Mouse (Mus musculus) MEL (cell line): ENCODE measurements around the gene Plxnd1. TPM values are rescaled to one million over a fixed set of nuclear protein-coding genes. Genes with fewer than 3 reads are reported as not detected.

Experiments
- DNase-seq: peaks from one replicate; pipeline ENCODE4 v3.0.0; 2011; ENCODE audit warnings: low read depth, low spot score
- H3K27ac ChIP-seq: 2 replicates; pipeline ENCODE4 v1.5.1; 2012; ENCODE audit warnings: low read depth, mild to moderate bottlenecking, control low read depth, low read length, moderate library complexity; ENCODE audit not compliant: control insufficient read depth
- H3K27me3 ChIP-seq, 2 experiments: fragments of 150-350 bp in 1 of 2; sonication (generic) in 1 of 2; 2 replicates each; pipeline ENCODE4 v1.6.1; 2012; ENCODE audit warnings: low read length in 2 of 2, mild to moderate bottlenecking in 2 of 2, improper control_type of control experiment in 1 of 2, moderate library complexity in 1 of 2; ENCODE audit not compliant: insufficient read depth in 2 of 2, control insufficient read depth in 1 of 2
- H3K36me3 ChIP-seq, 2 experiments: 2 replicates each; pipeline ENCODE4 v1.6.1; 2012 to 2014; ENCODE audit warnings: low read length in 2 of 2, improper control_type of control experiment in 1 of 2, inconsistent platforms in 1 of 2, mild to moderate bottlenecking in 1 of 2; ENCODE audit not compliant: insufficient read depth in 2 of 2, control insufficient read depth in 1 of 2
- H3K4me1 ChIP-seq, 2 experiments: fragments of 150-350 bp in 1 of 2; sonication (generic) in 1 of 2; 2 replicates each; pipeline ENCODE4 v1.6.1; 2012; ENCODE audit warnings: low read length in 2 of 2, improper control_type of control experiment in 1 of 2, mild to moderate bottlenecking in 1 of 2; ENCODE audit not compliant: insufficient read depth in 2 of 2, control insufficient read depth in 1 of 2
- H3K4me3 ChIP-seq, 2 experiments: fragments of 150-350 bp in 1 of 2; sonication (generic) in 1 of 2; 2 replicates each; pipeline ENCODE4 v1.5.1; 2012; ENCODE audit warnings: low read depth in 2 of 2, low read length in 2 of 2, mild to moderate bottlenecking in 2 of 2, moderate library complexity in 2 of 2, control low read depth in 1 of 2, improper control_type of control experiment in 1 of 2; ENCODE audit not compliant: control insufficient read depth in 1 of 2, insufficient read depth in 1 of 2
- H3K79me2 ChIP-seq: 2 replicates; pipeline ENCODE4 v1.6.1; 2012; ENCODE audit warnings: mild to moderate bottlenecking, low read length, moderate library complexity; ENCODE audit not compliant: control insufficient read depth, poor library complexity, insufficient read depth
- H3K9ac ChIP-seq: 2 replicates; pipeline ENCODE4 v1.6.1; 2012; ENCODE audit warnings: low read depth, mild to moderate bottlenecking, control low read depth, low read length, moderate library complexity; ENCODE audit not compliant: control insufficient read depth, poor library complexity, severe bottlenecking
- H3K9me3 ChIP-seq: fragments of 150-350 bp; sonication (generic); replicated peaks from 2 replicates; pipeline ENCODE4 v1.6.1; 2012; ENCODE audit warnings: mild to moderate bottlenecking, low read length, improper control_type of control experiment, moderate library complexity; ENCODE audit not compliant: insufficient read depth
- BHLHE40 ChIP-seq: IDR thresholded peaks from 2 replicates; pipeline ENCODE4 v1.6.1; 2012; ENCODE audit warnings: low read depth, mild to moderate bottlenecking, inconsistent platforms, low read length, improper control_type of control experiment, borderline replicate concordance
- CHD2 ChIP-seq: IDR thresholded peaks from 2 replicates; pipeline ENCODE4 v1.6.1; 2011; ENCODE audit warnings: low read length, improper control_type of control experiment
- CTCF ChIP-seq, 3 experiments: IDR thresholded peaks in 2 of 3; conservative IDR thresholded peaks in 1 of 3; 2 replicates each; pipeline ENCODE4 v1.5.1; 2011 to 2012; ENCODE audit warnings: low read length in 3 of 3, low read depth in 2 of 3, mild to moderate bottlenecking in 2 of 3, improper control_type of control experiment in 1 of 3, inconsistent platforms in 1 of 3, mixed read lengths in 1 of 3, moderate library complexity in 1 of 3; ENCODE audit not compliant: control insufficient read depth in 1 of 3, insufficient read depth in 1 of 3, poor library complexity in 1 of 3, severe bottlenecking in 1 of 3
- GABPA ChIP-seq: IDR thresholded peaks from 2 replicates; pipeline ENCODE4 v1.6.1; 2012; ENCODE audit warnings: low read depth, mild to moderate bottlenecking, inconsistent platforms, low read length, improper control_type of control experiment, moderate library complexity
- GATA1 ChIP-seq: IDR thresholded peaks from 2 replicates; pipeline ENCODE4 v1.6.1; 2011; ENCODE audit warnings: low read depth, low read length, improper control_type of control experiment
- HCFC1 ChIP-seq: IDR thresholded peaks from 2 replicates; pipeline ENCODE4 v1.6.1; 2012; ENCODE audit warnings: low read depth, mild to moderate bottlenecking, inconsistent platforms, low read length, improper control_type of control experiment, moderate library complexity
- MAFK ChIP-seq: IDR thresholded peaks from 2 replicates; pipeline ENCODE4 v1.6.1; 2011; ENCODE audit warnings: low read depth, mild to moderate bottlenecking, low read length, improper control_type of control experiment, borderline replicate concordance
- MAX ChIP-seq: IDR thresholded peaks from 2 replicates; pipeline ENCODE4 v1.6.1; 2011; ENCODE audit warnings: low read length, improper control_type of control experiment
- MYB ChIP-seq: IDR thresholded peaks from 2 replicates; pipeline ENCODE4 v1.6.1; 2011; ENCODE audit warnings: mild to moderate bottlenecking, low read depth, low read length, improper control_type of control experiment
- MYC ChIP-seq: IDR thresholded peaks from 2 replicates; pipeline ENCODE4 v1.6.1; 2011; ENCODE audit warnings: low read depth, mild to moderate bottlenecking, low read length, improper control_type of control experiment, moderate library complexity
- NELFE ChIP-seq: IDR thresholded peaks from 2 replicates; pipeline ENCODE4 v1.6.1; 2011; ENCODE audit warnings: low read depth, low read length, improper control_type of control experiment
- POLR2A ChIP-seq, 2 experiments: IDR thresholded peaks; 2 replicates each; pipeline ENCODE4 v1.6.1; 2011 to 2012; ENCODE audit warnings: low read length in 2 of 2, mild to moderate bottlenecking in 2 of 2, control low read depth in 1 of 2, improper control_type of control experiment in 1 of 2, low read depth in 1 of 2, moderate library complexity in 1 of 2; ENCODE audit not compliant: control insufficient read depth in 1 of 2, insufficient read depth in 1 of 2, poor library complexity in 1 of 2
- POLR2AphosphoS2 ChIP-seq: IDR thresholded peaks from 2 replicates; pipeline ENCODE4 v1.6.1; 2011; ENCODE audit warnings: low read length, improper control_type of control experiment
- RAD21 ChIP-seq: IDR thresholded peaks from 2 replicates; pipeline ENCODE4 v1.6.1; 2011; ENCODE audit warnings: mild to moderate bottlenecking, low read depth, low read length, improper control_type of control experiment
- RCOR1 ChIP-seq: IDR thresholded peaks from 2 replicates; pipeline ENCODE4 v1.6.1; 2012; ENCODE audit warnings: low read depth, mild to moderate bottlenecking, inconsistent platforms, low read length, improper control_type of control experiment
- SIN3A ChIP-seq: IDR thresholded peaks from 2 replicates; pipeline ENCODE4 v1.6.1; 2012; ENCODE audit warnings: low read length, improper control_type of control experiment, inconsistent platforms
- SMC3 ChIP-seq: IDR thresholded peaks from 2 replicates; pipeline ENCODE4 v1.6.1; 2011; ENCODE audit warnings: low read depth, low read length, improper control_type of control experiment
- TCF12 ChIP-seq: IDR thresholded peaks from 2 replicates; pipeline ENCODE4 v1.6.1; 2014; ENCODE audit warnings: low read depth, mild to moderate bottlenecking, inconsistent platforms, low read length, improper control_type of control experiment, moderate library complexity
- UBTF ChIP-seq: IDR thresholded peaks from 2 replicates; pipeline ENCODE4 v1.6.1; 2012; ENCODE audit warnings: low read depth, mild to moderate bottlenecking, inconsistent platforms, low read length, improper control_type of control experiment, moderate library complexity, borderline replicate concordance; ENCODE audit not compliant: insufficient read depth
- ZMIZ1 ChIP-seq: IDR thresholded peaks from 2 replicates; pipeline ENCODE4 v1.6.1; 2012; ENCODE audit warnings: low read depth, mild to moderate bottlenecking, inconsistent platforms, low read length, improper control_type of control experiment, moderate library complexity
- ZNF384 ChIP-seq: IDR thresholded peaks from 2 replicates; pipeline ENCODE4 v1.6.1; 2012; ENCODE audit warnings: low read depth, mild to moderate bottlenecking, inconsistent platforms, low read length, improper control_type of control experiment
- polyA plus RNA-seq, 2 experiments: library from polyadenylated mRNA; stranded (reverse) in 1 of 2; unstranded in 1 of 2; fragments of >175 nt in 1 of 2; fragments of >200 nt in 1 of 2; gene quantifications; 2 replicates each; pipeline versions ENCODE4 v1.2.1 to v1.2.4; 2012; ENCODE audit warnings: low replicate concordance in 2 of 2, low read depth in 1 of 2; ENCODE audit not compliant: insufficient read length in 2 of 2, insufficient read depth in 1 of 2, missing spikeins in 1 of 2
- total RNA-seq: library from RNA; depleted of rRNA; stranded (reverse); fragments of 300-350 nt; gene quantifications from 2 replicates; pipeline ENCODE4 v1.2.3, GENCODE M21; 2012

Plxnd1 gene
- total and polyA plus RNA-seq, 3 experiments: 4.8 to 19.2 TPM; not detected in 1

- Histone ChIP-seq H3K27me3 (no peaks in the 10 kb centered on the region), H3K36me3 (no peaks in the 10 kb centered on the region), H3K27ac (no peak overlapping the region), H3K9me3 (no peaks in the 10 kb centered on the region), H3K79me2 (no peaks in the 10 kb centered on the region), H3K4me3 (no peak overlapping the region), H3K4me1 (peaks cover 0 to 4% of the 10 kb centered on the region in 2 experiments; a peak in 1 of 4 replicates), H3K9ac (no peak overlapping the region)
- DNase-seq: no peak
- no peak for TF ChIP-seq RAD21
- no peak for TF ChIP-seq CHD2
- TF ChIP-seq BHLHE40: no peak
- no peak for TF ChIP-seq SIN3A
- TF ChIP-seq MYB: no peak
- TF ChIP-seq HCFC1: no peak
- TF ChIP-seq MYC: no peak
- no peak for TF ChIP-seq TCF12
- TF ChIP-seq POLR2AphosphoS2: no peak
- no peak for TF ChIP-seq RCOR1
- no peak for TF ChIP-seq SMC3
- TF ChIP-seq ZMIZ1: no peak
- TF ChIP-seq MAX: no peak
- no peak for TF ChIP-seq MAFK
- no peak for TF ChIP-seq UBTF
- no peak for TF ChIP-seq POLR2A (IDR thresholded peaks at IDR 0.05; ENCODE audit: control insufficient read depth in 1 of 2, insufficient read depth in 1 of 2, low read depth in 1 of 2, low read length in 2 of 2, poor library complexity in 1 of 2)
These were observed 8.7 kb upstream of the Plxnd1 start for GRCm38 (mm10) chr6:116003516-116003915.

GRCm38 (mm10) chr6:116002311-116003104 lies 7.7 kb upstream of the Plxnd1 start:
- H3K9ac ChIP-seq: no peak overlapping the region
- H3K4me1 ChIP-seq: peaks cover 0 to 4% of the 10 kb centered on the region in 2 experiments; a peak in 1 of 4 replicates
- H3K27me3 ChIP-seq: no peaks in the 10 kb centered on the region
- no peak for DNase-seq
- no peak overlapping the region for H3K4me3 ChIP-seq
- no peaks in the 10 kb centered on the region for H3K36me3 ChIP-seq
- H3K27ac ChIP-seq: no peak overlapping the region
- no peaks in the 10 kb centered on the region for H3K9me3 ChIP-seq
- H3K79me2 ChIP-seq: no peaks in the 10 kb centered on the region
- TF ChIP-seq ZNF384: no peak
- TF ChIP-seq GABPA: no peak
- no peak for TF ChIP-seq CTCF (IDR thresholded peaks at IDR 0.05 in 2 of 3, conservative IDR thresholded peaks at IDR 0.05 in 1 of 3; ENCODE audit: control insufficient read depth in 1 of 3, insufficient read depth in 1 of 3, low read depth in 2 of 3, low read length in 3 of 3, poor library complexity in 1 of 3, severe bottlenecking in 1 of 3)
- no peak for TF ChIP-seq POLR2AphosphoS2
- TF ChIP-seq BHLHE40: no peak
- TF ChIP-seq GATA1: no peak
- no peak for TF ChIP-seq MYC
- no peak for TF ChIP-seq NELFE
- TF ChIP-seq MAFK: no peak
